Mouse (Mus musculus) CH12.LX (cell line): ENCODE measurements around the gene Thnsl1.

Experiments
- ETS1 ChIP-seq: conservative IDR thresholded peaks from 2 replicates; pipeline ENCODE4 v1.6.1; 2012; ENCODE audit warnings: low read depth, mild to moderate bottlenecking, inconsistent platforms, low read length, improper control_type of control experiment, moderate library complexity
- USF1 ChIP-seq: IDR thresholded peaks from 2 replicates; pipeline ENCODE4 v1.6.1; 2014; ENCODE audit warnings: low read depth, mild to moderate bottlenecking, inconsistent platforms, low read length, improper control_type of control experiment
- USF2 ChIP-seq: conservative IDR thresholded peaks from 2 replicates; pipeline ENCODE4 v1.6.1; 2011; ENCODE audit warnings: low read depth, low read length, improper control_type of control experiment
- ZKSCAN1 ChIP-seq: IDR thresholded peaks from 2 replicates; pipeline ENCODE4 v1.6.1; 2012; ENCODE audit warnings: low read depth, inconsistent platforms, low read length, improper control_type of control experiment, borderline replicate concordance
- ZNF384 ChIP-seq: IDR thresholded peaks from 2 replicates; pipeline ENCODE4 v1.6.1; 2012; ENCODE audit warnings: low read depth, low read length, improper control_type of control experiment, inconsistent platforms

GRCm38 (mm10) chr2:21191232-21191631 is 14.3 kb upstream of the Thnsl1 start:
- TF ChIP-seq USF2 (no peak), USF1 (no peak), ETS1 (no peak), ZKSCAN1 (no peak), ZNF384 (no peak)
